Mouse (Mus musculus): Measurements from ENCODE around the gene Cir1.

The Cir1 gene

GRCm38 (mm10) chr2:73271459-73272161 lies 40.9 kb downstream of the Cir1 start, which contains the start of gene Sp9:
Gene Sp9, plus strand, starts transcription at chr2:73271925.
- peak; percentile 50 to 68 for DNase-seq

GRCm38 (mm10) chr2:73270593-73271458 lies 41.7 kb downstream of the Cir1 start:
- peak; percentile 31 to 40 for DNase-seq

GRCm38 (mm10) chr2:73270071-73270592 lies 42.4 kb downstream of the Cir1 start:
- no peak for DNase-seq

- no peak for DNase-seq
Observed at GRCm38 (mm10) chr2:73269666-73270065, 42.8 kb downstream of the Cir1 start.

- DNase-seq = no peak
Observed at GRCm38 (mm10) chr2:73268836-73269395, 43.6 kb downstream of the Cir1 start.

- DNase-seq = no peak
Observed at GRCm38 (mm10) chr2:73268281-73268680, 44.2 kb downstream of the Cir1 start.

- DNase-seq = no peak
Observed at GRCm38 (mm10) chr2:73267818-73268217, 44.7 kb downstream of the Cir1 start.

GRCm38 (mm10) chr2:73267231-73267630 lies 45.3 kb downstream of the Cir1 start:
- no peak for DNase-seq

- DNase-seq = no peak
Observed at GRCm38 (mm10) chr2:73266623-73267022, 45.9 kb downstream of the Cir1 start.

- no peak for DNase-seq
Observed at GRCm38 (mm10) chr2:73266011-73266410, 46.5 kb downstream of the Cir1 start.

GRCm38 (mm10) chr2:73264611-73265195 lies 47.8 kb downstream of the Cir1 start:
- DNase-seq = no peak

- DNase-seq = peak; percentile 39 to 52
Observed at GRCm38 (mm10) chr2:73263794-73264610, 48.5 kb downstream of the Cir1 start.

- DNase-seq = peak in 1 of 2 experiments; percentile 26
Observed at GRCm38 (mm10) chr2:73263172-73263765, 49.2 kb downstream of the Cir1 start.

- DNase-seq = no peak
Observed at GRCm38 (mm10) chr2:73248701-73249100, 63.8 kb downstream of the Cir1 start.

GRCm38 (mm10) chr2:73241299-73241698 lies 71.2 kb downstream of the Cir1 start:
- no peak for DNase-seq

Data from lung, postnatal 4 days (tissue).